In genomic region chr17:94054436-94055060, GRCm38 (mm10) we compare ENCODE assay signal across 26 mouse cellular contexts.
DNase-seq lines count a peak whose midpoint lies in the region; ATAC-seq and TF ChIP-seq lines count a peak whose summit lies in the region.
"Had no signal": no experiment of that assay in that cellular context is flagged by ENCODE, and none has a peak within 500 bp of the region (broad histone marks: within the 10 kb centered on the region; RNA-seq: fewer than 3 reads in every experiment).

No protein-coding gene starts in this region.

- no peaks in the 10 kb centered on the region for H3K27me3 ChIP-seq in midbrain, embryonic 14.5 days (ENCODE audit: control insufficient read depth, insufficient read depth, low read length)
- no peaks in the 10 kb centered on the region for H3K27me3 ChIP-seq in midbrain, embryonic 10.5 days (ENCODE audit: low read depth, poor library complexity, severe bottlenecking)
- H3K27me3 ChIP-seq in forebrain, postnatal 0 days (ENCODE audit: insufficient read depth, low read length) = no peaks in the 10 kb centered on the region
- H3K27me3 ChIP-seq: embryonic facial prominence, embryonic 12.5 days; heart, embryonic 13.5 days; hindbrain, embryonic 13.5 days; limb, embryonic 12.5 days; liver, embryonic 15.5 days had no signal

- intact Hi-C loops in gastrocnemius, postnatal 36 days (cut with DNase I) = no loop called here

- DNase-seq in midbrain, embryonic 14.5 days = peak; percentile 1
- no peak for DNase-seq in midbrain, embryonic 10.5 days (ENCODE audit: low spot score)
- DNase-seq in forebrain, postnatal 0 days = peak; percentile 61
- DNase-seq in layer of hippocampus, adult 9-11 months = peak; percentile 73
- DNase-seq in gastrocnemius, postnatal 36 days = no peak
- no peak for DNase-seq in urinary bladder, postnatal 25 days (ENCODE audit: low spot score)
- DNase-seq: adrenal gland, postnatal 36 days; B cell, adult 2 months; cerebellum, adult 11 months; cerebellum, adult 9-10 months; cerebellum, postnatal 36 days; heart, postnatal 10 days; kidney, adult 9 months; kidney, postnatal 10 days; lung, embryonic 14.5 days; lung, postnatal 14 days; right cerebral cortex, postnatal 4 days; thymus, postnatal 4 days had no signal

- WGBS in midbrain, embryonic 14.5 days = 69% methylated on average over 3 of the region's 3 CpGs
- 84% methylated on average over 3 of the region's 3 CpGs for WGBS in midbrain, embryonic 10.5 days
- 44% methylated on average over 3 of the region's 3 CpGs for WGBS in forebrain, postnatal 0 days

- H3K4me2 ChIP-seq in midbrain, embryonic 14.5 days (ENCODE audit: low read length) = no peak overlapping the region
- H3K4me2 ChIP-seq in forebrain, postnatal 0 days (ENCODE audit: low read depth) = no peak overlapping the region
- H3K4me2 ChIP-seq: embryonic facial prominence, embryonic 12.5 days; heart, embryonic 13.5 days; hindbrain, embryonic 13.5 days; limb, embryonic 12.5 days; liver, embryonic 15.5 days; lung, embryonic 14.5 days had no signal

- no peak overlapping the region for H3K4me3 ChIP-seq in midbrain, embryonic 14.5 days (replicated peaks; ENCODE audit: low read depth, low read length)
- no peak overlapping the region for H3K4me3 ChIP-seq in midbrain, embryonic 10.5 days
- H3K4me3 ChIP-seq in forebrain, postnatal 0 days (ENCODE audit: low read depth, low read length) = no peak overlapping the region
- H3K4me3 ChIP-seq: embryonic facial prominence, embryonic 12.5 days; heart, embryonic 13.5 days; hindbrain, embryonic 13.5 days; left cerebral cortex, adult 2 months; limb, embryonic 12.5 days; liver, embryonic 15.5 days had no signal

- H3K4me1 ChIP-seq in midbrain, embryonic 14.5 days (ENCODE audit: control insufficient read depth, insufficient read depth, low read length) = no peaks in the 10 kb centered on the region
- H3K4me1 ChIP-seq in midbrain, embryonic 10.5 days = no peaks in the 10 kb centered on the region
- no peaks in the 10 kb centered on the region for H3K4me1 ChIP-seq in forebrain, postnatal 0 days (ENCODE audit: insufficient read depth)
- H3K4me1 ChIP-seq: embryonic facial prominence, embryonic 12.5 days; heart, embryonic 13.5 days; hindbrain, embryonic 13.5 days; limb, embryonic 12.5 days; liver, embryonic 15.5 days had no signal

- no peaks in the 10 kb centered on the region for H3K36me3 ChIP-seq in midbrain, embryonic 14.5 days (ENCODE audit: control insufficient read depth, insufficient read depth, low read length)
- H3K36me3 ChIP-seq in midbrain, embryonic 10.5 days = no peaks in the 10 kb centered on the region
- H3K36me3 ChIP-seq in forebrain, postnatal 0 days (ENCODE audit: insufficient read depth) = no peaks in the 10 kb centered on the region
- H3K36me3 ChIP-seq: embryonic facial prominence, embryonic 12.5 days; heart, embryonic 13.5 days; hindbrain, embryonic 13.5 days; limb, embryonic 12.5 days; liver, embryonic 15.5 days had no signal

- H3K27ac ChIP-seq in midbrain, embryonic 14.5 days (replicated peaks; ENCODE audit: low read depth, low read length) = no peak overlapping the region
- H3K27ac ChIP-seq in midbrain, embryonic 10.5 days (replicated peaks) = no peak overlapping the region
- H3K27ac ChIP-seq in forebrain, postnatal 0 days (ENCODE audit: low read depth, low read length) = no peak overlapping the region
- H3K27ac ChIP-seq: embryonic facial prominence, embryonic 12.5 days; heart, embryonic 13.5 days; hindbrain, embryonic 13.5 days; left cerebral cortex, adult 2 months; limb, embryonic 12.5 days; liver, embryonic 15.5 days had no signal

- no peak for ATAC-seq in midbrain, embryonic 14.5 days (ENCODE audit: low FRiP score, low TSS enrichment)
- peak; percentile 66 for ATAC-seq in forebrain, postnatal 0 days
- ATAC-seq: intestine, postnatal 0 days; midbrain, embryonic 16.5 days had no signal

- TF ChIP-seq CTCF in forebrain, postnatal 0 days (IDR thresholded peaks at IDR 0.05; ENCODE audit: low read depth) = no peak

- no peaks in the 10 kb centered on the region for H3K9me3 ChIP-seq in midbrain, embryonic 14.5 days (ENCODE audit: control insufficient read depth, low read length)
- no peaks in the 10 kb centered on the region for H3K9me3 ChIP-seq in midbrain, embryonic 10.5 days (replicated peaks)
- H3K9me3 ChIP-seq in forebrain, postnatal 0 days (ENCODE audit: low read length) = no peaks in the 10 kb centered on the region
- H3K9me3 ChIP-seq: embryonic facial prominence, embryonic 12.5 days; heart, embryonic 13.5 days; hindbrain, embryonic 13.5 days; limb, embryonic 12.5 days; liver, embryonic 15.5 days had no signal

- H3K9ac ChIP-seq in midbrain, embryonic 14.5 days (replicated peaks; ENCODE audit: low read length) = no peak overlapping the region
- no peak overlapping the region for H3K9ac ChIP-seq in forebrain, postnatal 0 days
- H3K9ac ChIP-seq: embryonic facial prominence, embryonic 12.5 days; heart, embryonic 13.5 days; hindbrain, embryonic 13.5 days; limb, embryonic 12.5 days; liver, embryonic 15.5 days; lung, embryonic 14.5 days had no signal

Comparison
In these comparisons a context has a peak if more than half of its experiments do, and no peak if none do; other contexts are left out.
1. DNase-seq: peak in midbrain, embryonic 14.5 days (single experiment), forebrain, postnatal 0 days (single experiment) and layer of hippocampus, adult 9-11 months (single experiment); none in midbrain, embryonic 10.5 days (single experiment), gastrocnemius, postnatal 36 days (0 of 2) and urinary bladder, postnatal 25 days (single experiment).